ENCODE assay signal across 30 mouse cellular contexts in genomic region chr2:153848389-153848788, GRCm38 (mm10). TPM values are rescaled to one million over a fixed set of nuclear protein-coding genes. Genes with fewer than 3 reads are reported as not detected.
DNase-seq lines count a peak whose midpoint lies in the region; ATAC-seq and TF ChIP-seq lines count a peak whose summit lies in the region.
"Had no signal": no experiment of that assay in that cellular context is flagged by ENCODE, and none has a peak within 500 bp of the region (broad histone marks: within the 10 kb centered on the region; RNA-seq: fewer than 3 reads in every experiment).

No protein-coding gene starts in this region.

- WGBS in heart, adult 2 months = 87% methylated on average over 3 of the region's 3 CpGs
- WGBS in midbrain, embryonic 13.5 days = 76% methylated on average over 3 of the region's 3 CpGs

- H3K79me2 ChIP-seq in heart, adult 2 months (replicated peaks; ENCODE audit: control insufficient read depth, insufficient read depth, low read length) = no peaks in the 10 kb centered on the region

- no peaks in the 10 kb centered on the region for H3K4me1 ChIP-seq in heart, adult 2 months (ENCODE audit: control insufficient read depth, insufficient read depth, low read length)
- H3K4me1 ChIP-seq in midbrain, embryonic 13.5 days (replicated peaks) = peaks cover 3% of the 10 kb centered on the region; the same call in 1 of the 2 replicates
- H3K4me1 ChIP-seq: embryonic facial prominence, embryonic 13.5 days; embryonic facial prominence, embryonic 15.5 days; forebrain, embryonic 15.5 days had no signal

- no peak overlapping the region for H3K9ac ChIP-seq in heart, adult 2 months (ENCODE audit: low read depth, low read length)
- H3K9ac ChIP-seq in midbrain, embryonic 13.5 days (replicated peaks) = no peak overlapping the region
- H3K9ac ChIP-seq: embryonic facial prominence, embryonic 13.5 days; embryonic facial prominence, embryonic 15.5 days; forebrain, embryonic 12.5 days; forebrain, embryonic 15.5 days; forebrain, postnatal 0 days had no signal

- DNase-seq in heart, adult 11 months = peak; percentile 28
- DNase-seq in heart, adult 2 months = no peak
- DNase-seq in R1 (ENCODE audit: low read depth, low spot score) = peak; percentile 69
- peak; percentile 21 for DNase-seq in brain, adult 2 months (ENCODE audit: low read depth, low spot score)
- DNase-seq in left cerebral cortex, postnatal 10 days (ENCODE audit: extremely low spot score in 1 of 2, low spot score in 2 of 2) = no peak
- DNase-seq: adrenal gland, adult 8-10 months; adrenal gland, postnatal 14 days; adrenal gland, postnatal 36 days; cerebellum, adult 11 months; cerebellum, adult 18-20 months; cerebellum, adult 8-10 months; cerebellum, adult 9-11 months; cerebellum, postnatal 14 days; cerebellum, postnatal 36 days; embryo, embryonic 11 days; forebrain, postnatal 0 days had no signal

- H3K27me3 ChIP-seq in heart, adult 2 months (ENCODE audit: control insufficient read depth, insufficient read depth, low read length) = no peaks in the 10 kb centered on the region
- no peaks in the 10 kb centered on the region for H3K27me3 ChIP-seq in midbrain, embryonic 13.5 days
- H3K27me3 ChIP-seq: embryonic facial prominence, embryonic 13.5 days; embryonic facial prominence, embryonic 15.5 days; forebrain, embryonic 12.5 days; forebrain, embryonic 15.5 days had no signal

- no peak overlapping the region for H3K4me2 ChIP-seq in midbrain, embryonic 13.5 days (replicated peaks)
- H3K4me2 ChIP-seq: embryonic facial prominence, embryonic 13.5 days; embryonic facial prominence, embryonic 15.5 days; forebrain, embryonic 12.5 days; forebrain, embryonic 15.5 days had no signal

- no peak for TF ChIP-seq EP300 in heart, adult 2 months (IDR thresholded peaks at IDR 0.05; ENCODE audit: insufficient read depth, low read depth, low read length)

- no peak overlapping the region for H3K27ac ChIP-seq in heart, adult 2 months
- no peak overlapping the region for H3K27ac ChIP-seq in midbrain, embryonic 13.5 days
- H3K27ac ChIP-seq: embryonic facial prominence, embryonic 13.5 days; embryonic facial prominence, embryonic 15.5 days; forebrain, embryonic 12.5 days; forebrain, embryonic 15.5 days had no signal

- no peaks in the 10 kb centered on the region for H3K36me3 ChIP-seq in heart, adult 2 months (ENCODE audit: control insufficient read depth, insufficient read depth, low read length)
- H3K36me3 ChIP-seq in midbrain, embryonic 13.5 days = no peaks in the 10 kb centered on the region
- H3K36me3 ChIP-seq: embryonic facial prominence, embryonic 13.5 days; embryonic facial prominence, embryonic 15.5 days; forebrain, embryonic 12.5 days; forebrain, embryonic 15.5 days; G1E had no signal

- TF ChIP-seq POLR2A in heart, adult 2 months (IDR thresholded peaks at IDR 0.05; ENCODE audit: insufficient read depth, low read depth, low read length) = no peak

- no peak for ATAC-seq in midbrain, embryonic 13.5 days
- ATAC-seq: activated CD4-positive, CD25-positive, alpha-beta regulatory T cell, adult 4 months; forebrain, embryonic 15.5 days; forebrain, postnatal 0 days; Patski had no signal

- TF ChIP-seq CTCF in heart, adult 2 months (IDR thresholded peaks at IDR 0.05) = no peak

- no peaks in the 10 kb centered on the region for H3K9me3 ChIP-seq in midbrain, embryonic 13.5 days
- H3K9me3 ChIP-seq: embryonic facial prominence, embryonic 13.5 days; embryonic facial prominence, embryonic 15.5 days; forebrain, embryonic 15.5 days had no signal

- intact Hi-C loops in heart, adult 2 months (cut with DNase I) = no loop called here
- intact Hi-C loops in left cerebral cortex, postnatal 10 days (cut with DNase I) = no loop called here

- no peak overlapping the region for H3K4me3 ChIP-seq in heart, adult 2 months
- H3K4me3 ChIP-seq in midbrain, embryonic 13.5 days (replicated peaks) = no peak overlapping the region
- H3K4me3 ChIP-seq: embryonic facial prominence, embryonic 13.5 days; embryonic facial prominence, embryonic 15.5 days; erythroblast, embryonic 14.5 days; forebrain, embryonic 12.5 days; forebrain, embryonic 15.5 days had no signal

RNA-seq across cellular contexts. Expression of gene Sun5, which starts 22.5 kb away (rescaled TPM):
- total RNA-seq in heart, adult 2 months (2021) = not detected
- polyA plus RNA-seq in heart, adult 2 months (2012; rRNA removed) = not detected in 2 replicates
- polyA plus RNA-seq in midbrain, embryonic 13.5 days (2015; fragmentation: Nextera tagmentation; extraction: Ambion mirVana) = not detected in 2 replicates
- not detected for total RNA-seq in left cerebral cortex, postnatal 10 days (2021)
- total RNA-seq: adrenal gland, adult 18-20 months; adrenal gland, adult 8-10 months; adrenal gland, postnatal 14 days; common myeloid progenitor, adult 5-6 weeks; forebrain, postnatal 0 days; G1E had no signal
- polyA plus RNA-seq: activated CD4-positive, CD25-positive, alpha-beta regulatory T cell, adult 4 months; brain, embryonic 14.5 days; C2C12; embryonic facial prominence, embryonic 11.5 days; embryonic facial prominence, embryonic 13.5 days; embryonic facial prominence, embryonic 15.5 days; erythroblast, embryonic 14.5 days; forebrain, embryonic 12.5 days; forebrain, embryonic 15.5 days; forebrain, postnatal 0 days; G1E; Patski had no signal

RNA-seq across cellular contexts. Expression of gene Bpifb2, which starts 26.5 kb away (rescaled TPM):
- not detected for total RNA-seq in heart, adult 2 months (2021)
- polyA plus RNA-seq in heart, adult 2 months (2012; rRNA removed) = not detected in 2 replicates
- polyA plus RNA-seq in midbrain, embryonic 13.5 days (2015; fragmentation: Nextera tagmentation; extraction: Ambion mirVana) = not detected in 2 replicates
- not detected for total RNA-seq in left cerebral cortex, postnatal 10 days (2021)
- total RNA-seq: adrenal gland, postnatal 14 days; common myeloid progenitor, adult 5-6 weeks; forebrain, postnatal 0 days; G1E had no signal
- polyA plus RNA-seq: activated CD4-positive, CD25-positive, alpha-beta regulatory T cell, adult 4 months; brain, embryonic 14.5 days; C2C12; embryonic facial prominence, embryonic 11.5 days; embryonic facial prominence, embryonic 13.5 days; embryonic facial prominence, embryonic 15.5 days; erythroblast, embryonic 14.5 days; forebrain, embryonic 12.5 days; forebrain, embryonic 15.5 days; forebrain, postnatal 0 days; G1E; Patski had no signal

RNA-seq across cellular contexts. Expression of gene Bpifb6, which starts 51.8 kb away (rescaled TPM):
- total RNA-seq in heart, adult 2 months (2021) = not detected
- not detected in 2 replicates for polyA plus RNA-seq in heart, adult 2 months (2012; rRNA removed)
- polyA plus RNA-seq in midbrain, embryonic 13.5 days (2015; fragmentation: Nextera tagmentation; extraction: Ambion mirVana) = not detected in 2 replicates
- total RNA-seq in left cerebral cortex, postnatal 10 days (2021) = not detected
- total RNA-seq: common myeloid progenitor, adult 5-6 weeks; forebrain, postnatal 0 days; G1E had no signal
- polyA plus RNA-seq: activated CD4-positive, CD25-positive, alpha-beta regulatory T cell, adult 4 months; C2C12; embryonic facial prominence, embryonic 11.5 days; embryonic facial prominence, embryonic 13.5 days; embryonic facial prominence, embryonic 15.5 days; erythroblast, embryonic 14.5 days; forebrain, embryonic 12.5 days; forebrain, embryonic 15.5 days; forebrain, postnatal 0 days; G1E; Patski had no signal

Comparison
In these comparisons a context has a peak if more than half of its experiments do, and no peak if none do; other contexts are left out.
1. DNase-seq: peak in heart, adult 11 months (single experiment), R1 (single experiment) and brain, adult 2 months (single experiment); none in heart, adult 2 months (0 of 2) and left cerebral cortex, postnatal 10 days (0 of 2).